Mouse (Mus musculus): ENCODE measurements at regions not wholly inside any gene's neighbourhood (a gene's known extent, or its start where the extent isn't known, plus 50 kb on each side); places are given as distances from the start of the nearest gene placed in this dataset.
"Not testable (repeated sequence)": the region's sequence is repeated elsewhere in the genome, so short reads cannot be mapped to it uniquely, and the experiment has no call there.

DNA sequence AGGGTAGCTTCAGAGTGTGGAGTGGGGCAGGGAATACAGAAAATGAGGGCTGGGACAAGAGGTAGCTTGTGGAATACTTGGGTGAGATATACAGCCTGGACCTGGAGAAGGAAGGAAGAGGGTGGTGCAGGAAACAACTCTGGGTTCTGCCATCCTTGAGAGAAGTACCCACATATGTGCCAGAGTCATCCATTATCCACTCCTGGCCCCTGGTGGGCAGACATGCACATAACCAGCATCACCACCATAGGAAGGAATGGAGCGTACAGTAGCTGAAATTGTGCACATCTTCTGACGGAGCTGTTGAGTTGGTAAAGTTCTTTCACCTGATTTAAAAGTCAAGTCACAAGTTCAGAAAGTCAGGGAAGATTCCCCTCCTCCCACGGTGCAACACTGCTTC lies 262.9 kb upstream of the Kdm8 start:
- DNase-seq = peak; percentile 18

DNA sequence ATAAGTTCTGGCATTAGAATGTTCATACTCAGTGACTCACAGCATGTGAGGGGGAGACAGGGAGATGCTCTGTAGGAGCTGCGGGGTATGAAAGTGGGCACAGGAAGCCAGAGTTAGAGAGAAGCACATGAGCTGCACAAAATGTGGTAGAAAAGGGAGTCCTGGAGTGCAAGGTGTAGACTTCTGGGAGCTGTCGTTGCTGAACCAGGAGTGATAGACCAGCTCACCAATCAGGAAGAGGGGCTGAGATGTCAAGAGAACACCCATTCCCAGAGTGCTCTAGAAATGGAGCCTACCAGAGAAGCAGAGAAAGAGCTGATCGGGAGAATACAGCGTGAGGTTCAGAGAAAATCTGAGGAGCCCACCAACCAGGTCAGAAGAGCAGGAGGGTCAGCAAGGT lies 262.2 kb upstream of the Kdm8 start:
- DNase-seq = no peak

DNA sequence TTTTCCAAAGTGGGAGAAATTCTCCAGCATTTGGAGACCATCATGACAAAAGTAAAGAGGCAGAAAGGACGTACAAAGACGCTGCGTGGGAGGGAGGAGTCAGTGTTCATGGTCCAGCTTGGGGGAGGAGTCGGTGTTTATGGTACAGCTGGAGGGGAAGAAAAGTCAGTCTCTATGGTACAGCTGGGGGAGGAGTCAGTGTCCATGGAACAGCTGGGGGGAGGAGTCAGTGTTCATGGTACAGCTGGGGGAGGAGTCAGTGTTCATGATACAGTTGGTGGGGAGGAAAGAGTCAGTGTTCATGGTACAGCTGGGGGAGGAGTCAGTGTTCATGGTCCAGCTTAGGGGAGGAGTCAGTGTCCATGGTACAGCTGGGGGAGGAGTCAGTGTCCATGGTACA lies 261.5 kb upstream of the Kdm8 start:
- not testable (repeated sequence) for DNase-seq

DNA sequence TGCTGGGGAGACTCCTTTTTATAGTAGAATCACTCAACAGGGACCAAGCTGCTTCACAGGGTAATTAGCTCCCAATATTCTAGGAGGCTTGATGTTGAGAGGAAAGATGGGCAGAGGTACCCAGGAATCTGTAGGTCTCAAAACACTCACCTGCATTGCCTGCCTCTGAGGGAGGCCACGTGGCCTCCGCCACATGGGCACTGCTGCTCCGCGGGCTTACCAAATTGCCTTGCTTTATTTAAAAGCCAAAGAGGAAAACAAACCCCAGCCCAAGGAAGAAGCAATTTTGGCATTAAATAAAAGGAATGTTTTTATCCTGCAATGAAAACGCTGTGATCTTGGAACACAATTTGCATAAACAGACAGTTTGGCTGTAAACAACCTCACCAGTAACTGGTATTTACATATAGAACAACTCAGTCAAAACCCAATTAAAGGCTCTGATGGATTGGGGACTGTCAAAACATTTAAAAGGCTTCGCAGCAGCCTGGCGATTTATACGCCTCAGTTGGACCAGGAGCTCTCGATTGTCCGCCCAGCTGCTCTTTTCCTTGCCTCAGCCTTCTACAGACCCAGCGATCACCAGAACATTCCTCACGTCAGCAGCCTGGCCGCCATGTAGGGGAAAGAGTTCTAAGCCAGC lies 259.3 kb upstream of the Kdm8 start:
- DNase-seq = no peak

DNA sequence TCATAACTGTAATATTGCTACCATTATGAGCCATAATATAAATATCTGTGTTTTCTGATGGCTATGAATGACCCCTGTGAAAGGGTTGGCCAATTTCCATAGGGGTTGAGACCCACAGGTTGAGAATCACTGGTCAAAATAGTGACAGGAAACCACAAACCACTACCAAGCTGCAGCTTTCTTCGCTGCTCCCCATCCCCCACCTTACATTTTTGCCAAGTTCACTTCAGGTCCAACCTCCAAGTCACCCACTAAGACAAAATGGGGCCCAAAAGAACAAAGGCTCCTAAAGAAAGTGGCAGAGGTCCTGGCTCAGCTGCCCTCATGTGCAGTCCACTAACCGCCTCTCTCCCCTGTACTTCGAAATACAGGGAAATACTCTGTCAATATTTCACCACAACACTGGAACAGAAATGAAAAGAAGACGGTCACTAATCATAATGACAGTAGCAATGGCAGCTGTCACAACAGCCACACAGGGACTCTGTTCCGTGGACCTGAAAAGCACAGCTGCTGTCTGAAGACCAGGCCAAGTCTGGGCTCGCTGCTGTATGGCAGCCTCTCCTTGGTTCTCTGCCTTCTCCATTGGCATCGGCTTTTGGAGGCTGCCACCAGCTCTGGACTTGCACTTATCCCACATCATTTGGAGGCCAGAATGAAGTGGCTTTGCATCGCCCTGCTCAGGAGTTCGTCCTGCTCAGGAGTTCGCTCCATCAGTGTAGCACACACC lies 257.3 kb upstream of the Kdm8 start:
- no peak for DNase-seq

DNA sequence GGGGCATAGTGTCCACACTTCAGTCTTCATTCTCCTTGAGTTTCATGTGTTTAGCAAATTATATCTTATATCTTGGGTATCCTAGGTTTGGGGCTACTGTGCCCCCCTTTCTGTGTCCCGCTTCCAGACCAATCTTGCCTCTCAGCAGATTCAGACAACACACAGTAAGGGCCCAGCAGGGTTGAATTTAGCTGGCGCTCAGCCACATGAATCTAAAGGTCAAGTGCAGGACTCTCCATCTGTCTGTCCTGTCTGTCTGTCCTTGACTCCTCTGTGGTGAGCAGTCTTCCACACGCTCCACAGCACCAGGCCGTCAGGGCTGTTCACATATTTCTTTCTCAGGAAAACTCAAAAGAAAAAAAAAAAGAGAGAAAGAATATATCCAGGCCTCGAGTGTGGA lies 255.5 kb upstream of the Kdm8 start:
- peak; percentile 62 for DNase-seq

DNA sequence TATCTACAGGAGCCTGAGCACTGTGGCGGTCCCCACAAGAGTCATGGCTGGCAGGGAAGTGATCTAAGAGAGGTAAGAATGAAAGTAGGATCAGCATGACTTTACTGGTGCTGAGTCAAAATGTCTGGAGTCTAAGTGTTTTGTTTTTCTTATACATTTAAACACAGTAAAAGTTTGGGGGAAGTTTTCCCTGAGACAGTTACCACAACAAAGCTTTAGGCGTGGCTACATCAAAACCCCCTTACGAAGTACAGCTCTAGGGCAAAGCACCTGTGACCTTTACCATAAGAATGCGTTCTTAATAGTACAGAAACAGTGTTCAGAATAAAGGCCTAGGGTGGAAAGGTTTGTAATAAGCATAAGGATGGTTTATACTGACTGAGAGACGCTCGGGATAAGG lies 254.4 kb upstream of the Kdm8 start:
- DNase-seq = no peak

DNA sequence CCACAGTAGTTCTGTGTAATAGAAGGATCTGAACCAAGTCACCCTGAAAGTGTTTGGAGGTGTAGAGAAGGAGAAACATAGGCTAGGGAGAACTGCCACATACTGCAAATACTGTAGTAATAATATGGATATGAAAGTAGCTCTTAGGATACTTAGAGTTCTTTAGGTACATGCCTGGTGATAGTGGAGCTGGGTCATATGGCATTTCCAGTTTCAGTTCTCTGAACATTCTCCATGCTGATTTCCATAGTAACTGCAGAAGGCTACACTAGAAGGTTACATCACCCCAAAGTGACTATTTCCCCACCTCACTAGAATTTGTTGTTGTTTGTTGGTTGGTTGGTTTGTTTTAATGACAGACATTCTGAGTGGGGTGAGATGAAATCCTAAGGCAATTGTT lies 253.2 kb upstream of the Kdm8 start:
- no peak for DNase-seq

DNA sequence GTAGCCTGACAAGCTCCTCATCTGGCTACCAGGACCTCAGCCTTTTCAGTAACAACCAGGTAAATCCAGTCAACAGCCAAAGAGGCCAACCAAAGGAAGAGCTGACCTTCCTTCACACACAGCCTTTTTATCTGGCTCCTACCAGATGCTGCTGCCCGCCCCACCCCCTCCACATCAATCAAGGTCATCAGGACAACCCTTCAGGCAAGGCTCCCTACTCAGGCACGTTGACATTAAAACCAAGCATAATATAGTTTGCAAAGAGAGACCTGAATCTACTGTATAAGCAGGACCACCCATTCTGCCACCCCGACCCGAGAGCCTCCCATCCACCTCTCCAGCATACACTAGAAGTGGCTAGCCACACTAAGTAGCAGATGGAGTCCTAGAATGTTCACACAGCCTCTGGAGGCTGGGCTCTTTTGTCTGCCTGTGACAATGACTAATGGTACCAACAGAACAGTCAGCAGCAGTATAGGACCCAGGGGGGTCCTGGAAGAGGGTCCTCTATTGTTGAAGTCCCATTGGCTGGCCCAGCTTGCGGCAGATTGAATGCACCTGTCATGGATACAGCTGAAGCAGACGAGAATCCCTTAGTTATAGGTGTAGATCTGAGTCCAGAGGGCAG lies 233.0 kb upstream of the Kdm8 start:
- DNase-seq = no peak

DNA sequence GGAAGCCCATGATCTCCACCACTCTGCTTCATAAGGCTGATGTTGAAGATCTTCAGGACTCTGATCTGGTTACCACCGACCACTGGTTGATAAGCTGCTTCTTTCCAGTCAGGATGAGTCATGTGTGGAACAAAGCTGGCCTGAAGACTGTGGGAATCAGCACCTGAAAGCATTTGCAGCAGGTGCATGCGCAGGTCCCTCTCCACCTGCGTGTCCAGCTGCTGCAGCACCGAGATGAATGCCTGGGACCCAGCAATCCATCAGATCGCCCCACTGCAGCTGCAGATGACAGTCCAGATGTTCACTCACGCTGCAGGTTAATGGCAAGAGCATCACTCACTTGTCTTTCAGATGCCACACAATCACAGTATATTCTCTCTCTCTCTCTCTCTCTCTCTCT lies 230.4 kb upstream of the Kdm8 start:
- DNase-seq = no peak

DNA sequence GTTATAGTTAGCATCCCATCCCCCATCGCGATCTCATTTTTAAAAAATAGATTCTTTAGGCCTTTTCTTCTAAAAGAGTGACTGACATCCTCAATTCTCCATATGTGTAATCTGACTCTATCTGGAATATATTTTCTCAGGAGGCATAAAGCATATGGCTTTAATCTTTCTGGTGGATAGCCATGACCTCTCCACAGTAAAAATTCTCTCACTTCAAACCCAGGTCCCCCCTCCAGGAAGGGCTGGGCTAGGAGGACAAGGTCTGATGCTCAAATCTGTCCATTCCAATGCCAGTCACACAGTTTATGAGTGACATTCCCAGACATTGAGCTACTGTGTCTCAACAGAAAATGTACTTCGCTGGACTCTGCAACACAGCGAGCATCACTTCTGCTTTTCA lies 226.8 kb upstream of the Kdm8 start:
- DNase-seq = no peak

DNA sequence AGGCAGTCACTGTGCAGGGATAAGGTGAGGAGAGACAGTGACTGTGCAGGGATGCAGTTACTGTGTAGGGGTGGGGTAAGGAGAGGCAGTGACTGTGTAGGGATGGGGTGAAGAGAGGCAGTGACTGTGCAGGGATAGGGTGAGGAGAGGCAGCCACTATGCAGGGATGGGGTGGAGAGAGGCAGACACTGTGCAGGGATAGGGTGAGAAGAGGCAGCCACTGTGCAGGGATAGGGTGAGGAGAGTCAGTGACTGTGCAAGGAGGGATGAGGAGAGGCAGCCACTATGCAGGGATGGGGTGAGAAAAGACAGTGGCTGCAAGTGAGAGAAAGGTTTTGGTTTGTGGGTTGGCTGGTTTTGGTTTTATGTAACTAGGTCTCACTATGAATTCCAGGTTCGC lies 221.8 kb upstream of the Kdm8 start:
- DNase-seq = no peak

DNA sequence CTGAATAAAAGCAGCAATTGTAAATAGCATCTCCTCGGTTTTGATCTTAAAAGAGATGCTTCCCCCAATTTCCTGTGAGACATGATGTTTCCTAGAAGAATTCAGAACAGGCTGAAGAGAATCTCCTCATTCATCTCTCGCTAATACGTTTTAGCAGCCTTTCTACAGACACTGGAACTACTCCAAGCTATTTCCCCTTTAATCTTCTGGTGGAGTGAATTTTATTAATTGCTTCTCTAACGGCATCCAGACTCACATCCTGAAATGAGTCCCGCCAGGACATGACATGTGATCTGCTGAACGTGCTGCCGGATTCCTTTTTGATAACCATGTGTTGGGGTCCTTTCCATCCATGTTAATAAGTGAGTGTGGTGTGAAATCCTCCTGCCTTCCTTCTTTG lies 209.6 kb upstream of the Kdm8 start:
- DNase-seq = no peak

DNA sequence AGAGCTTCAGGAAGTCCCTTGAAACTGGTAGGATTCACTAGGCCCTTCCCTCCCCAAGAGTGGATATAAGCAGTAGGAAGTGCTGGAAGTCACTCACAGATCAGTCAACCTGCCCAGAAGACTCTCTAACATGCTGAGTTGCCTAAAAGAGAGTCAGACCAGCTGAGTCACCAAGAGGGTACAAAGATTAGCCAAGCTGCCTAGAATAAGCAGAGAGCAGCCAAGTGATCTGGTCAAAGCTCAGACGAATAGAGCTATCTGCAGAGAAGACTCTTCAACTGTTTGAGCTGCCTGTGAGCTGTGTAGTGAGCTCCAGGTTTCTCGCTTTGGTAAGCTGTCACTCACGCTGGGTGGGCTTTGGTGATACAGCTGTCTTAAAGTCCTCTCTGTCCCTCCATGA lies 207.4 kb upstream of the Kdm8 start:
- DNase-seq = no peak

DNA sequence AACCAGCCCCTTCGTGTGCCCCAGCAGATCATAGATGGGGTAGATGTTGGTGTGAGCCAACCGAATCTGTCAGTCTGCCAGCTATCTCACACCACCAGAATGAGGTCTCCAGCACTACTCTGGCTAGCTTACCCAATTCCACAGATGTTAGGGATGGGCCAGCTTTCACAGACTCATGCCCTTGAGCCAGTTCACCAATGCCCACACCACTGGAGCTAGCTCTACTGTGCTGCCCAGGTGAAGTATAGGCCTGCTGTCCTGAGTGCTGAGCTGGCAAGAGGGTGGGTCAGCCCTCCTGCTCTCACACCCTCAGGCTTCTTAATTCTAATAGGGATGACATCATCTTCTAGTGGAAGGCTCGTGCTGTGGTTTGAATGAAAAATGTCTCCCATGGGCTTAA lies 201.5 kb upstream of the Kdm8 start:
- DNase-seq = no peak

DNA sequence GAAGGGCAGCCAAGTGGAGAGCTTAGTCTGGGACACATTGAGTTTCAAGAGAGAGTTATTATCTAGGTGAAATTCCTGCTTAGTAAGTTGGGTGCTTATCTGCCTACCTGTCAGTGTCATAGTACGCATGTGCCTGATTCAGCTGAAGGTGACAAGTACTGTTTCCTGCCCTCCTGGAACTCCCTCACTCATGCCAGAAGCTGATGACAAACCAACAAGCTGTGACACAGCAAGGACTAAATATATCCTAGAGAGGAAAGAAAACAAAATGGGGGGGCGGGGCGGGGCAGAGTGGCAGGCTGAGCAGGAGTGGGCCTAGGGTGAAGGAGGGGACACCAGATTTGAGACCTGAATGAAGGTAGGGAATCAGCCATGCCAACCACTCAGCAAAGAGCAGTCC lies 196.1 kb upstream of the Kdm8 start:
- DNase-seq = no peak

DNA sequence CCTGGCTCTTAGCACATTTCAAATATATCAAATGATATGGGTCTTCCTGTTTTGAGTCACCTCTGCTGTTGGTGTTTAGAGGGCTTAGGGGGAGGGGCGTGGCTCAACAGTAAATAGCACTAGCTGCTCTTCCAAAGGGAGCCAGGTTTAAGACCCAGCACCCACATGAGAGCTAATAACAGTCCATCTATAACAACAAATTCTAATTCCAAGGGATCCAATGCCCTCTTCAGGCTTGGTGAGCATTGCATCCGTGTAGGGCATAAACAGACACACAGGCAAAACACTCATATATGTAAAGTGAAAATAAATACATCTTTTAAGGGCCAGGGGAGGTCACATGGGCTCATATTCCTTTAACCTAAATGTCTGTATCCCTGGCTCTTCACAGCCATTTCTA lies 194.1 kb upstream of the Kdm8 start:
- DNase-seq = no peak

DNA sequence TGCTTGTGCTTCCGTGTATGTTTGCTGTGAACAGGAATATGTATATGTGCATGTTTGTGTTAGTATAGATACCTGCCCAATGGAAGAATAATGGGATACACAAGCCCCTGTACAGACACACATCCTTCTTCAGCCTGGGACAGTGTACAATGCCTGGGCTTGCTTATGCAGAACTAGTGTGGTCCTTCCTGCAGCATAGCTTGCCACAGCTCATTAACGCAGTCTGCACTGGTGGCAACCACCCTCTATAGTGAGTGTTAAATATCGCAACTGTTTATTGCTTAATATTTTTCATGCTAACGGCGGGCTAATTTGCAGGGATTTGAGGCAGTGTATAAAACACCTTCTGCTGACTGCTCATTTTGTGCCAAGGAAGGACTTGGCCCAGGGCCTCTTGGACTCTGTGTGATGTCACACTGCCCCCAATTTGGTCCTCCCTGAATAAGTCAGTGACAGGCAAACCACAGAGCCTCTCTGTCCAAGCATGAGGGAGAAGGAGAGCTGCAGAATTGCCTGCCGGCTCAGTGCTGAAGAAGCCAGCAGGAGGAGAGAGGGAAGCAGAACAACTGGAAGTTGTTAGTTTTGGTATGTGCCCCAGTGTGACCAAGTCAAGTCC lies 193.4 kb upstream of the Kdm8 start:
- DNase-seq = no peak

DNA sequence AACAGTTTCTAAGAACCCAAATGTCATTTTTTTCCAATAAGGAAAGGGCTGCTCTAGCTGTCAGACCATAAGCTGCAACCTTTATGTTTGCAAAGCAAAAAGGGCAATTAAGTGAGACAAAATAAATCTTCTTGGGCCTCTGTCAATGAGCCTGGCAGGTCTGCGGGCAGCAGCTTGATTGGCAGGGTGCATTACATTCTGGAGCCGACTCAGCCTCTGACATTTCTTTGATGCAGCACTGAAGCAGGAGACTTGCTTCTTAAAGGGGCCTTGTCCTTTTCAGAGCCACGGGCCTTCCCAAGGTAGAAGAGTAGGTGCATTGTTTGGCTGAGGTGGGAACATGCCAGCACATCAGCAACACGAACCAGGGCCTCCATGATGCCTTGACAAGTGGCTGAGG lies 190.2 kb upstream of the Kdm8 start:
- DNase-seq = no peak

DNA sequence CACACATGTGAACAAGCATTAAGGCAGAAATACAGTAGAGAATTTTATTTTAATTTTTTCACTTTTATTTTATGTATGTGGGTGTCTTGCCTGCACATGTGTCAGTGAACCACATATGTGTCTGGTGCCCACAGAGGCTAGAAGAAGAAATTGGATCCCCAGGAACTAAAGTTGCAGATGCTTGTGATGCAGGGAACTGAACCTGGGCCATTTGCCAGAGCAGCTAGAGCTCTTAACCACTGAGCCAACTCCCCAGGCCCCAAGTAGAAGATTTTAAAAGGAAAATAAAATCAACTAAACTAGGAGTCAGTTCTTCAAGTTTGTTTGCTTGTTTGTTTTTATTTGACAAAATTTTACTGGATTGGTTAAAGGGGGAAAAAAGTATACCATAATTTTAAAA lies 185.5 kb upstream of the Kdm8 start:
- DNase-seq = peak; percentile 12

DNA sequence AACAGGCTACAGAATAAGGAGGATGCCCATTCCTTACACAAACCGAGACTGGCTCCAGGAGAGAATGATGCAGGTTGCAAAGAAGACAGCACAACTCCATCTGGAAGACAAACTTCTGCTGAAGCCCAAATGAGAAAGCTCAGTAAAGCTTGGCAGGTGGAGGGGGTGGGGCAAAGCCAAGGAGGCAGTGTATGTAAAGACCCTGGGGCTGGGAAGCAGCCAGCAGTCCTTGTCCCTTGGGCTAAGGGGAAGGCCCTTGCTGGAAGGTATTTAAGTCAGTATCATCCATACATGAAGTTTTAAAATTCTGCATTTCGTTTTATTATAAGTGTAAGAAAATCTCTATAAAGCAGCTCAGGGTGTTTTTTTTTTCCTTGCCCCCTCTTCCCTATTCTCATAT lies 182.3 kb upstream of the Kdm8 start:
- no peak for DNase-seq

DNA sequence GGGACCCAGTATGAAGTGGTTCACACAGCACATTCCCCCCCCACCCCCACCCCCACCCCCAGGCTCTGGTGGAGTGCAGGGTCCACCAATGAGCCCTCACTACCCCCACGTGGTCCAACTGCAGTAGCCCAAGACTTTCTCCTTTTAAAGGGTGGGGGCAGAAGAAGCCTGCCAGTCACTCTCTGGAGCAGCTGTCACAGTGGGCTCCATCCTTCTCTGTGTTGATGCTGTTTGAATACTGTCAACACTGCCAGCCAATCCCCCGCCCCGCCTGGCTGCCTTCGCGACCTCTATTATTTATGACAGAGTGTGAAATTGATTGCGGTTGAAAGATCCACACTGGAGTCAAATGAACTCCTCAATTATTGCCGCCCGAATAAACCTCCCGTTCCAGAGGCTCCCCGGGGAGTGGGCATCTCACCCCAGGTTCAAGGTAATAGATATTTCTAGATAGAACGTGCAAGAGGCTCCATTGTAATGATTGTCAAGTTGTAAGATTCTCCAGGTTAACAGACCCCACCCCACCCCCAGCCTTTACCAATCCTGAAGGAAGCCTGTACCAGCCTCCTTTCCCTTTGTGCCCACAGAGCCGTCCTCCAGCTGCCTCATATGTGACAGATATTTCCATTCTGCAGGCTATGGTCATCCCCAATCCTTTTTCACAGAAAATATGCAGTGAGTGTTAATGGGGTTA lies 181.7 kb upstream of the Kdm8 start:
- DNase-seq = no peak

DNA sequence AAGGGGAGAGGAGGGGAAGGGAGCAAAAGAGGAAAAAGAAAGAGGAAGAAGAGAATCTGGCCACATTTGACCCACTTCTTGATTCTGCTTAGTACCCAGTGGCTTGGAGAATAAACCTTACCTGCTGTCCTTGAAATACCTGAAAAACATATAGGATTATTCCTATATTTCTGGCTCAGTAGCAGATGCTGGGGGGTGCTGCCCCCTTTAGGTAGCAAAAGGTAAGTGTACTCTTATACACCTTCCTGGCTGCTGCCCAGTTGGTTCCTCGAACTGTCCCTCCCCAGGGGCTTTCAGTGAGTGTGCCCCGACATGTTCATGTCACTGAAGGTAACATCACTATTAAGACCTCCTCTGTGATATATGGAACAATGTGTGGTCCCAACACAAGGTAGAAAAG lies 180.7 kb upstream of the Kdm8 start:
- DNase-seq = no peak

Measured in adrenal gland, postnatal 10 days (tissue).